Comparison of ENCODE assay signal across 10 mouse cellular contexts in genomic region chr15:100167791-100168190, GRCm38 (mm10). TPM values are rescaled to one million over a fixed set of nuclear protein-coding genes. Genes with fewer than 3 reads are reported as not detected.
DNase-seq lines count a peak whose midpoint lies in the region; ATAC-seq and TF ChIP-seq lines count a peak whose summit lies in the region.
"Had no signal": no experiment of that assay in that cellular context is flagged by ENCODE, and none has a peak within 500 bp of the region (broad histone marks: within the 10 kb centered on the region; RNA-seq: fewer than 3 reads in every experiment).

No protein-coding gene starts in this region.

- no peak overlapping the region for H3K4me2 ChIP-seq in embryonic facial prominence, embryonic 15.5 days (replicated peaks)
- H3K4me2 ChIP-seq: intestine, embryonic 15.5 days had no signal

- H3K27me3 ChIP-seq in liver, adult 2 months (ENCODE audit: control insufficient read depth, insufficient read depth, low read length) = no peaks in the 10 kb centered on the region
- H3K27me3 ChIP-seq in embryonic facial prominence, embryonic 15.5 days = no peaks in the 10 kb centered on the region
- H3K27me3 ChIP-seq: CH12.LX; intestine, embryonic 15.5 days had no signal

- intact Hi-C loops in gastrocnemius, postnatal 14 days (cut with DNase I; ENCODE audit: low total_unique reads) = no loop called here

- DNase-seq in gastrocnemius, postnatal 14 days = peak; percentile 26
- DNase-seq in gastrocnemius, adult 8-10 months (ENCODE audit: low spot score in 2 of 2) = no peak
- peak; percentile 13 for DNase-seq in liver, adult 2 months (ENCODE audit: extremely low read depth, low read depth, low spot score)
- no peak for DNase-seq in liver
- peak; percentile 36 for DNase-seq in lung, postnatal 36 days
- no peak for DNase-seq in thymus, postnatal 25 days
- DNase-seq in spleen, adult 12 weeks (ENCODE audit: low spot score) = no peak

- TF ChIP-seq POLR2A in liver, adult 2 months (IDR thresholded peaks at IDR 0.05; ENCODE audit: extremely low read depth, insufficient read depth, low read length) = no peak

- no peaks in the 10 kb centered on the region for H3K9me3 ChIP-seq in embryonic facial prominence, embryonic 15.5 days (replicated peaks)
- H3K9me3 ChIP-seq: intestine, embryonic 15.5 days had no signal

- no peak overlapping the region for H3K4me3 ChIP-seq in liver, adult 2 months (ENCODE audit: insufficient read depth, low read depth, low read length)
- H3K4me3 ChIP-seq in embryonic facial prominence, embryonic 15.5 days (replicated peaks) = no peak overlapping the region
- H3K4me3 ChIP-seq: intestine, embryonic 15.5 days had no signal

- no peak overlapping the region for H3K27ac ChIP-seq in liver, adult 2 months (replicated peaks; ENCODE audit: insufficient read depth, low read depth, low read length)
- peak overlapping the region; percentile 91 for H3K27ac ChIP-seq in embryonic facial prominence, embryonic 15.5 days (replicated peaks)
- H3K27ac ChIP-seq: intestine, embryonic 15.5 days had no signal

- H3K4me1 ChIP-seq in liver, adult 2 months (ENCODE audit: control insufficient read depth, insufficient read depth, low read length) = no peaks in the 10 kb centered on the region
- H3K4me1 ChIP-seq in embryonic facial prominence, embryonic 15.5 days = peaks cover 18% of the 10 kb centered on the region
- H3K4me1 ChIP-seq: intestine, embryonic 15.5 days had no signal

- ATAC-seq in embryonic facial prominence, embryonic 15.5 days (ENCODE audit: insufficient number of reproducible peaks, low FRiP score, low TSS enrichment, low read depth) = peak; percentile 71; the same call in 1 of the 2 replicates
- ATAC-seq: intestine, embryonic 15.5 days had no signal

- peaks cover 4% of the 10 kb centered on the region; the same call in 1 of the 2 replicates for H3K36me3 ChIP-seq in liver, adult 2 months (ENCODE audit: control insufficient read depth, insufficient read depth, low read length)
- H3K36me3 ChIP-seq in embryonic facial prominence, embryonic 15.5 days = peaks cover 49% of the 10 kb centered on the region

- TF ChIP-seq CTCF in liver, adult 2 months (IDR thresholded peaks at IDR 0.05; ENCODE audit: low read depth, low read length) = no peak

- no peak overlapping the region for H3K9ac ChIP-seq in liver, adult 2 months (ENCODE audit: low read depth, low read length)
- H3K9ac ChIP-seq in embryonic facial prominence, embryonic 15.5 days = no peak overlapping the region
- H3K9ac ChIP-seq: intestine, embryonic 15.5 days had no signal

- H3K79me2 ChIP-seq in liver, adult 2 months (ENCODE audit: control insufficient read depth, insufficient read depth, low read length) = no peaks in the 10 kb centered on the region

- 83% methylated on average over 6 of the region's 6 CpGs for WGBS in liver, adult 2 months
- WGBS in embryonic facial prominence, embryonic 15.5 days = 35% methylated on average over 6 of the region's 6 CpGs

RNA-seq across cellular contexts. Expression of gene Atf1, which starts 59.8 kb away (rescaled TPM):
- total RNA-seq in gastrocnemius, postnatal 14 days (2021) = 10 to 100 TPM; 31.1 to 40.4 TPM
- 10 to 100 TPM; 48.3 to 65.5 (median 60.5) TPM for total RNA-seq in gastrocnemius, adult 8-10 months (2022)
- total RNA-seq in liver, adult 2 months (2014; rRNA removed) = 11.2 and 16.8 TPM in 2 replicates
- polyA plus RNA-seq in liver, adult 2 months (2012; rRNA removed) = 35.1 and 36.3 TPM in 2 replicates
- polyA plus RNA-seq in embryonic facial prominence, embryonic 15.5 days (2015; fragmentation: Nextera tagmentation; extraction: Ambion mirVana) = 43.9 and 46.2 TPM in 2 replicates

Comparison
In these comparisons a context has a peak if more than half of its experiments do, and no peak if none do; other contexts are left out.
1. DNase-seq: peak in gastrocnemius, postnatal 14 days (single experiment), liver, adult 2 months (single experiment) and lung, postnatal 36 days (single experiment); none in gastrocnemius, adult 8-10 months (0 of 2), liver (single experiment), thymus, postnatal 25 days (single experiment) and spleen, adult 12 weeks (single experiment).